Mouse (Mus musculus): Measurements from ENCODE around the gene Fgd3. TPM values are rescaled to one million over a fixed set of nuclear protein-coding genes. Genes with fewer than 3 reads are reported as not detected.

Gene Fgd3
- polyA plus RNA-seq, 1 experiment from 2014 or later: 0.29 TPM

DNA sequence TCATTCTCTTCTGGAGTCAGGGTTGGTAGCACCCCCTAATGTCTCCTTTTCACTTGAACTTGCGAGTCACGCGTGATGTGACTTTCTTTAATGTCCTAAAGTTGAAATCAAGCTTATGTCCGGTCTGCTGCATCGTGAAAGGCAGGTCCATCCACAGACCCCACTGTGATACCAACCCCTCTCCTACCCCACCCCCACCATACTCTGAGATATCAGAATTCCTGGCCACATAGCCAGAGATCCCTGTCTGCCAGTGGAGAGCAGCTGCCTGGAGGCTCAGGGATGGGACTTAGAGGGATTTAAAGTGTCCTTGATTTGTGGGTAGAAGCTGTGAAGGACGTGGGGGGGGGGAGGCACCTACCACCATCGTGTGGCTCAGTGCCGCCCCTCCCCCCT, 71.6 kb downstream of the Fgd3 start, which contains the start of gene Susd3:
TSS of gene Susd3 (minus strand) at position 240 of the 396 bp plus-strand sequence.
- H3K9ac ChIP-seq (ENCODE audit: low read length): peak within 1 kb of the TSS; percentile 56
- peaks cover 13% of the 10 kb centered on the region; the same call in 1 of the 2 replicates for H3K27me3 ChIP-seq (ENCODE audit: control insufficient read depth, insufficient read depth, low read length)
- 10% methylated on average over 8 of the region's 8 CpGs for WGBS
- H3K27ac ChIP-seq (ENCODE audit: low read length): no peak within 1 kb of the TSS
- H3K4me3 ChIP-seq (ENCODE audit: low read length): peak within 1 kb of the TSS; percentile 55
- no peaks in the 10 kb centered on the region for H3K9me3 ChIP-seq (replicated peaks; ENCODE audit: control insufficient read depth, low read length)
- H3K4me2 ChIP-seq (ENCODE audit: low read depth, low read length): peak within 1 kb of the TSS; percentile 83
- peaks cover 23% of the 10 kb centered on the region for H3K4me1 ChIP-seq (ENCODE audit: control insufficient read depth, insufficient read depth, low read length)
- no peaks in the 10 kb centered on the region for H3K36me3 ChIP-seq (ENCODE audit: control insufficient read depth, insufficient read depth)
- no peak for ATAC-seq (replicated peaks; ENCODE audit: extremely low read depth, insufficient read depth, low FRiP score)

DNA sequence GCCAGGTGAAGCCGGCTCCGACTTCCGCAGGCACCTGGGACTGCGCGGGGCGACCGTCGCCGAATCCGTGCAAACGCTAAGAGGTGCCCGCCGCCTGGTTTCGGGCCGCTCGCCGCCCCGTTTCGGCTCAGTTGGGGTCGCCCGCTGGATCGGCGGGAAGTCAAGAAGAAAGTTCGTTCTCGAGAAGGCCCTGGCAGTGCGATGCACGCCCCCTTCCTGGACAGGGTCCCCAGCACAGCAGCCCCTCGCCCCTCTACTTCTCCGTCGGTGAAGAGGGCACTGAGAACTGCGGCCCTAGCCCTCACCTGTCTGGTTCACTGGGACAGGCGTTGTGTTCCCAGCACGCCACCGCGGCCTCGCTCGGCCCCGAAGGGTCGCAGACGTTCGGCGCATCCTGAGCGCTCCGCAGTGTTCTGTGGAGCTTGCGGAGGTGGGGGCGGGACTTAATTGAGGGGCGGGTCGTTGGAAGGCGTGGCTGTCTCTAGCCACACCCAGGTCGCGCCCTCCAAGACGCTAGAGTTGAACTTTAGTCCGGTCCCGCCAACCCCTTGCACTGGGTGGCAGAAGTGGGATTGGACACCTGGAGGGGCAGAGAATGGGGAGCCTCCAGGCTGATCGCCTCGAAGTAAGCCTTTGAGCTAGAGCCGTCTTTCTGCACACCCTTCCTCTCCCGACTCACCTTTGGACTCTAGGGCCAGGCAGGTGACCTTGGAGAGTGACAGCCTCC, 72.2 kb downstream of the Fgd3 start:
- Histone ChIP-seq H3K36me3 (ENCODE audit: control insufficient read depth, insufficient read depth) (no peaks in the 10 kb centered on the region), H3K27ac (ENCODE audit: low read length) (no peak overlapping the region), H3K4me2 (ENCODE audit: low read depth, low read length) (peak overlapping the region; percentile 83), H3K4me3 (ENCODE audit: low read length) (peak overlapping the region; percentile 55), H3K9me3 (replicated peaks; ENCODE audit: control insufficient read depth, low read length) (no peaks in the 10 kb centered on the region), H3K4me1 (ENCODE audit: control insufficient read depth, insufficient read depth, low read length) (peaks cover 23% of the 10 kb centered on the region), H3K27me3 (ENCODE audit: control insufficient read depth, insufficient read depth, low read length) (peaks cover 13% of the 10 kb centered on the region; the same call in 1 of the 2 replicates), H3K9ac (ENCODE audit: low read length) (peak overlapping the region; percentile 56)
- ATAC-seq (replicated peaks; ENCODE audit: extremely low read depth, insufficient read depth, low FRiP score): peak; percentile 30; the same call in 1 of the 2 replicates
- WGBS: 3% methylated on average over 58 of the region's 58 CpGs

DNA sequence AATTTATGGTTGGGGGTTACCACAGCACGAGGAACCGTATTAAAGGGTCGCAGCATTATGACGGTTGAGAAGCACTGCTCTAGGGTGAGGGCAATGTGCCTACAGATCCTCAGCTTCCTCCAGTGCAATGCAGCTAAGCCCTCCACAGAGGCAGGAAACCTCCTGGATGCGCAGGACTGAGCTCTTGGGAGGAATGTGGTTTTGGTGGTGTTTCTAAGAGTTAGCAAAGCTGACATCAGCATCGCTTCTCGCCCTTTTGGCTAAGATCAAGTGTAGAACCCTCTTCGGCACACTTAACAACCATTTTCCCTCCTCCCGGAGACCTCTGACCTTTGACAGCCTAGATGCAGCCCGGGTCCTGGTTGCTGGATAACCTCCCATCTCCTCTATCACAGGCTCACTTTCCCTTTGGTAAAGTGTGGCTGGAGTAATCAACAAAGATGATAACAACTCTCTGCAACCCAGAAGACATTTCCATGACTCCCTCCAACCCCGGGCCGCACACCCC, 72.8 kb downstream of the Fgd3 start:
- Histone ChIP-seq H3K4me3 (ENCODE audit: low read length) (peak overlapping the region; percentile 55), H3K27ac (ENCODE audit: low read length) (no peak overlapping the region), H3K27me3 (ENCODE audit: control insufficient read depth, insufficient read depth, low read length) (peaks cover 13% of the 10 kb centered on the region; the same call in 1 of the 2 replicates), H3K4me1 (ENCODE audit: control insufficient read depth, insufficient read depth, low read length) (peaks cover 23% of the 10 kb centered on the region), H3K4me2 (ENCODE audit: low read depth, low read length) (peak overlapping the region; percentile 83), H3K36me3 (ENCODE audit: control insufficient read depth, insufficient read depth) (no peaks in the 10 kb centered on the region), H3K9ac (ENCODE audit: low read length) (peak overlapping the region; percentile 56), H3K9me3 (replicated peaks; ENCODE audit: control insufficient read depth, low read length) (no peaks in the 10 kb centered on the region)
- ATAC-seq (replicated peaks; ENCODE audit: extremely low read depth, insufficient read depth, low FRiP score): no peak
- WGBS: 42% methylated on average over 12 of the region's 12 CpGs

DNA sequence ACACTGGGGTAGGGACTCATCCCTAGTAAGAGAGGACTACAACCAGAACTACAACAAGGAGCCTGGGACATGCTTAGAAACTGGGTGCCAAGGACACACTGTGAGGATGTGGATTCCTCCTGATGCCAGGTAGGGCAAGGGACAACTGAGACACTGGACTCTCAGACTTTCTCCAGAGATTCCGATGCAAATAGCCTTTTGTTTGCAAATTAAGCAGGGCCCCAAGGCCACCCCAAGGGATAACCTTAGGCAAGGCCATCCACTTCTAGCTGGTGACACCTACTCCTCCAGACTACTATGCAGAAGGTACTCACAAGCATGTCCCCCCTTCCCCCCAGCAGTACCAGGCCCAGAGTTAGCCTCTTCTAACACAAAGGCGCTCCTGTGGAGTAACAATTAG, 73.5 kb downstream of the Fgd3 start:
- peaks cover 13% of the 10 kb centered on the region; the same call in 1 of the 2 replicates for H3K27me3 ChIP-seq (ENCODE audit: control insufficient read depth, insufficient read depth, low read length)
- H3K27ac ChIP-seq (ENCODE audit: low read length): no peak overlapping the region
- WGBS: 82% methylated on average over 2 of the region's 2 CpGs
- no peak overlapping the region for H3K9ac ChIP-seq (ENCODE audit: low read length)
- H3K4me3 ChIP-seq (ENCODE audit: low read length): no peak overlapping the region
- no peak overlapping the region for H3K4me2 ChIP-seq (ENCODE audit: low read depth, low read length)
- no peaks in the 10 kb centered on the region for H3K36me3 ChIP-seq (ENCODE audit: control insufficient read depth, insufficient read depth)
- peaks cover 23% of the 10 kb centered on the region for H3K4me1 ChIP-seq (ENCODE audit: control insufficient read depth, insufficient read depth, low read length)
- no peak for ATAC-seq (replicated peaks; ENCODE audit: extremely low read depth, insufficient read depth, low FRiP score)
- no peaks in the 10 kb centered on the region for H3K9me3 ChIP-seq (replicated peaks; ENCODE audit: control insufficient read depth, low read length)

DNA sequence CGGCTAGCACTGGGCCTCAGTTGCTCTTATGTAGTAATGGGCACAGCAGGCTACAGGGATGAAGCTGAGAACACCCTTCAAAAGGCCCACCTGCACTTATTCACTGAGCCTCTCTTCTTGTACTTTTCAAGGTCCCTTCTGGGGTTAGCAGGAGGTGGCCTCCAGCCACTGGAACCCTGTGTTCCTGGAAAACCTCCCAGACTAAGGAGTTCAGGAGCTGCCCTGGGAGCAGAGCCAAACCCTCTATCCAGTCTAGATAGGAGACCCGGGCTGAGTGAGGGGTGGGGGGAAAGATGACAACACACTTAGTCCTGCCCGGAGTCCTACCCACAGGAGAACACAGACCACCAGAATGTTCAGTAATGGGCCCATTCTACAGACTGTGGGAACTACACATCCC, 74.1 kb downstream of the Fgd3 start:
- H3K9me3 ChIP-seq (replicated peaks; ENCODE audit: control insufficient read depth, low read length): no peaks in the 10 kb centered on the region
- peaks cover 13% of the 10 kb centered on the region; the same call in 1 of the 2 replicates for H3K27me3 ChIP-seq (ENCODE audit: control insufficient read depth, insufficient read depth, low read length)
- H3K27ac ChIP-seq (ENCODE audit: low read length): no peak overlapping the region
- peaks cover 23% of the 10 kb centered on the region for H3K4me1 ChIP-seq (ENCODE audit: control insufficient read depth, insufficient read depth, low read length)
- ATAC-seq (replicated peaks; ENCODE audit: extremely low read depth, insufficient read depth, low FRiP score): peak; percentile 24; the same call in 1 of the 2 replicates
- 35% methylated on average over 3 of the region's 3 CpGs for WGBS
- H3K4me3 ChIP-seq (ENCODE audit: low read length): no peak overlapping the region
- no peaks in the 10 kb centered on the region for H3K36me3 ChIP-seq (ENCODE audit: control insufficient read depth, insufficient read depth)
- H3K4me2 ChIP-seq (ENCODE audit: low read depth, low read length): no peak overlapping the region
- no peak overlapping the region for H3K9ac ChIP-seq (ENCODE audit: low read length)

DNA sequence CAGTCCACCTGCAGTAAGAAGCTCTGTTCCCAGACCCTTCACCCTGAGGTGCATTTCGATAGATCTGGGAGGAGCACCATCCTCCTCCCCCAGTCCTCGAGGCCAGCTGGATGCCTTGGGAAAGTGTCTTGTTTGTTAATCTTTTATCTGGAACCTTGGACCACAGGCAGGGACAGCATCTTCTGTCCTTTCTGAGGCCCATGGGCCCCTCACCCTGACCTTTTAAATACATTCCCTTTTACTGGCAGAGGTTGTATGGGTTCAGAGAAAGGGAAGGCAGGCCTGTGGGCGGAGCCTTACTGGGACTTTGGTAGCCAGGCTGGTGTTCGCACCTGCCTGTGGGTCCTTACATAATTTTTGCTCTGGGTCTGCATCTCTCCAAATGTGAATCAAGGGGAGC, 74.9 kb downstream of the Fgd3 start:
- no peak for ATAC-seq (replicated peaks; ENCODE audit: extremely low read depth, insufficient read depth, low FRiP score)
- H3K4me2 ChIP-seq (ENCODE audit: low read depth, low read length): no peak overlapping the region
- H3K27ac ChIP-seq (ENCODE audit: low read length): no peak overlapping the region
- H3K9ac ChIP-seq (ENCODE audit: low read length): no peak overlapping the region
- H3K4me3 ChIP-seq (ENCODE audit: low read length): no peak overlapping the region
- H3K9me3 ChIP-seq (replicated peaks; ENCODE audit: control insufficient read depth, low read length): no peaks in the 10 kb centered on the region
- H3K4me1 ChIP-seq (ENCODE audit: control insufficient read depth, insufficient read depth, low read length): peaks cover 23% of the 10 kb centered on the region
- 63% methylated on average over 4 of the region's 4 CpGs for WGBS
- H3K27me3 ChIP-seq (ENCODE audit: control insufficient read depth, insufficient read depth, low read length): peaks cover 13% of the 10 kb centered on the region; the same call in 1 of the 2 replicates
- H3K36me3 ChIP-seq (ENCODE audit: control insufficient read depth, insufficient read depth): no peaks in the 10 kb centered on the region

DNA sequence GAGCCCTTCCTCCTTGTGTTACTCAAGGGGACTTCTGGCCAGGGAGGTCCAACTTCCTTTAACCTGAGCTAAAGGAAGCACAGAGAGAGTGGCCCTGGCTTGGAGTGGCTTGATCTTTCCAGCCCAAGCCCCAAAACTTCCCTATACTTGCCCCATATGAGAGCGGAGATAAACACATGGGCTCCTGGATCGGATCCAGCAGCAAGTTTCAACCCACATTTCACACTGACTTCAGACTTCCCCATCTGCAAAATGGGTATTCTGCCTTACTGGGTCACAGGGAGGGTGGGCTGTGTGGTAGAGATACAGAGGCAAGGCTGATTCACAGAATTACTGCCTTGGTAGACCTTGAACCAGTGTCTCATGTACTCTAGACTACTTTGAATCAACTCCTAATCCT, 76.6 kb downstream of the Fgd3 start:
- Histone ChIP-seq H3K9ac (ENCODE audit: low read length) (no peak overlapping the region), H3K9me3 (replicated peaks; ENCODE audit: control insufficient read depth, low read length) (no peaks in the 10 kb centered on the region), H3K4me1 (ENCODE audit: control insufficient read depth, insufficient read depth, low read length) (peaks cover 20% of the 10 kb centered on the region), H3K4me2 (ENCODE audit: low read depth, low read length) (no peak overlapping the region), H3K27ac (ENCODE audit: low read length) (no peak overlapping the region), H3K36me3 (ENCODE audit: control insufficient read depth, insufficient read depth) (no peaks in the 10 kb centered on the region), H3K4me3 (ENCODE audit: low read length) (no peak overlapping the region), H3K27me3 (ENCODE audit: control insufficient read depth, insufficient read depth, low read length) (peaks cover 11% of the 10 kb centered on the region; the same call in 1 of the 2 replicates)
- no peak for ATAC-seq (replicated peaks; ENCODE audit: extremely low read depth, insufficient read depth, low FRiP score)
- WGBS: 94% methylated on average over 2 of the region's 2 CpGs

DNA sequence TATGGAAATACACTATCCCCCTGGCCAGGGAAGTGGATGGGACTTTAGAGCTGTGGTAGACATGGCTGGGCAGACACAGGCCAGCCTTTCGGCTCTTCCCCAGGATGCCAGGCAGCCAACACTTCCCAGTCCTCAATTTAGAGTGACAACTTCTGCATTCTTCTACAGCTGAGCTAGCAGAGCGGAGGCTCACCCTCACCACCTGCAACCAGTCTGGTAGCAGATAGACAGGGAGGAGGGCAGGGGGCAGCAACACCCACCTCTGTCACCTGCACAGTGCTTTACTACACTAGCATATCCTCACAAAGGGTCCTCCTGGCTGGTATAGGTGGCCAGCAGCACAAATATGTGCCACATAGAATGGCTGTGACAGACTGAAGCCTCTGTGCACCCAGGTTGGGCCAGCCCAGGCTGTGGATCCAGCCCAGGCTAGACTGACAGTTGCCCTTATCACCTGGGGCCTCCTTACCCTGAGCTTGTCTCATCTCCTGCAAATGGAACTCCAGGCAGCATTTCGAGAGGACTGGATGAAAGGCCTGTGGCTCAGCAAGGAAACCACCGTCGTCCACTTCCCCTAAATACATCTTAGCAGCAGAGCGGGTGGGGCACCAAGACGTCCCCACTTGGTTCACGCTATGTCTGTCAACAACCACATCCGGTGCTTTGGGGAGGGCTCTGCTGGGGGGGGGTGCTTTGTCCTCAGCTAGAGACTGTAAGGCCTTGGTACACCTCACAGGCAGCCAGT, 77.6 kb downstream of the Fgd3 start:
- WGBS: 51% methylated on average over 9 of the region's 9 CpGs
- Histone ChIP-seq H3K9ac (ENCODE audit: low read length) (no peak overlapping the region), H3K27ac (ENCODE audit: low read length) (peak overlapping the region; percentile 12; the same call in 1 of the 2 replicates), H3K27me3 (ENCODE audit: control insufficient read depth, insufficient read depth, low read length) (peaks cover 8% of the 10 kb centered on the region; the same call in 1 of the 2 replicates), H3K4me3 (ENCODE audit: low read length) (no peak overlapping the region), H3K4me2 (ENCODE audit: low read depth, low read length) (no peak overlapping the region), H3K4me1 (ENCODE audit: control insufficient read depth, insufficient read depth, low read length) (peaks cover 11% of the 10 kb centered on the region), H3K9me3 (replicated peaks; ENCODE audit: control insufficient read depth, low read length) (no peaks in the 10 kb centered on the region), H3K36me3 (ENCODE audit: control insufficient read depth, insufficient read depth) (no peaks in the 10 kb centered on the region)
- peak; percentile 64 for ATAC-seq (replicated peaks; ENCODE audit: extremely low read depth, insufficient read depth, low FRiP score)

DNA sequence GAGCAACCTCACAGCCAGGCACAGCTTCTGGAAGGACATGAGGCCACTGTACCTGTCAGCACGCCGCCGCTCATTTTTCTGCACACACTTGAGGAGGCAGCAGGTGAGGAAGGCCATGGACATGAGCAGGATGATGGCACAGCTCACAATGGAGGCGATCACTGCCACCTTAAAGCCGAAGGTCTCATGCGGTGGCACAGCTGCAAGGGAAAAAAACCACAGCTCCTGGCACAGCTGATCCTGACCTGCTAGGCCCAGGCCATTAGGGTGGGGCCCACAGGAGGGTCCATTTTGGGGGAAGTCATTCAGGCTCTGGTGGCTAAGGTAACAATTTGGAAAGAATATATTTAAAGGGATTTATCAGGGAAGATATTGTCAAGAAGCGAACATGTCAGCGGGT, 81.4 kb downstream of the Fgd3 start:
- peaks cover 5% of the 10 kb centered on the region; the same call in 1 of the 2 replicates for H3K9me3 ChIP-seq (replicated peaks; ENCODE audit: control insufficient read depth, low read length)
- no peaks in the 10 kb centered on the region for H3K27me3 ChIP-seq (ENCODE audit: control insufficient read depth, insufficient read depth, low read length)
- H3K4me3 ChIP-seq (ENCODE audit: low read length): no peak overlapping the region
- H3K27ac ChIP-seq (ENCODE audit: low read length): no peak overlapping the region
- WGBS: 89% methylated on average over 8 of the region's 8 CpGs
- H3K4me1 ChIP-seq (ENCODE audit: control insufficient read depth, insufficient read depth, low read length): no peaks in the 10 kb centered on the region
- ATAC-seq (replicated peaks; ENCODE audit: extremely low read depth, insufficient read depth, low FRiP score): no peak
- H3K36me3 ChIP-seq (ENCODE audit: control insufficient read depth, insufficient read depth): no peaks in the 10 kb centered on the region
- no peak overlapping the region for H3K4me2 ChIP-seq (ENCODE audit: low read depth, low read length)
- no peak overlapping the region for H3K9ac ChIP-seq (ENCODE audit: low read length)

Data from heart, embryonic 16.5 days (tissue).